Mouse (Mus musculus): ENCODE results near the gene Msx1. TPM values are rescaled to one million over a fixed set of nuclear protein-coding genes. Genes with fewer than 3 reads are reported as not detected.

The Msx1 gene
- total RNA-seq, 2 experiments from 2014 or later: 1.8 TPM

GRCm38 (mm10) chr5:37826706-37827625 is 2.6 kb upstream of the Msx1 start:
- DNase-seq (ENCODE audit: low spot score in 2 of 2): no peak

- no peak for DNase-seq (ENCODE audit: low spot score in 2 of 2)
Measured at GRCm38 (mm10) chr5:37825611-37826445, 1.4 kb upstream of the Msx1 start.

DNA sequence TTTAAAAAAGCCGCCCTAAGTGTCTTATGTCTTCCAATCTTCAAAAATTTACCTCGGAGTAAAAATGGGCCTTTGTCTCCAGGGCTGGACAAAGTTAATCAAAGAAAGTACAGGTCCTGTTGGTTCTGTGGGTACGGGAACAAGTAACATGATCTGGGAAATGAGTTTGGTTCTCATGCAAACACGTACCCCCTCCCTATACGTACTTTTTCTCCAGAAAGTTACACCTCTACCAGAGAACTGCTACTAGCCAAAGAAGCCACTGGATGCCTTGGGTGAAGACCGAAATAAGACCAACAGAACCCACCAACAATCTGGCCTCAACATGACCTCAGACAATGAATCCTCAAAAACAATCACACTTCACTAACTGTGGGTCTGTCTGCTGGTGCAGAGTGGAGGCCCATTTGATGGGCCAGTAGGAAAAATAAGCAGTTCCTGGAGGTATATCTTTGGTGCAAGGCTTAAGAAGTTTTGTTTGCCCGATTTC is 773 bp upstream of the Msx1 start:
- no peak for DNase-seq (ENCODE audit: low spot score in 2 of 2)

DNA sequence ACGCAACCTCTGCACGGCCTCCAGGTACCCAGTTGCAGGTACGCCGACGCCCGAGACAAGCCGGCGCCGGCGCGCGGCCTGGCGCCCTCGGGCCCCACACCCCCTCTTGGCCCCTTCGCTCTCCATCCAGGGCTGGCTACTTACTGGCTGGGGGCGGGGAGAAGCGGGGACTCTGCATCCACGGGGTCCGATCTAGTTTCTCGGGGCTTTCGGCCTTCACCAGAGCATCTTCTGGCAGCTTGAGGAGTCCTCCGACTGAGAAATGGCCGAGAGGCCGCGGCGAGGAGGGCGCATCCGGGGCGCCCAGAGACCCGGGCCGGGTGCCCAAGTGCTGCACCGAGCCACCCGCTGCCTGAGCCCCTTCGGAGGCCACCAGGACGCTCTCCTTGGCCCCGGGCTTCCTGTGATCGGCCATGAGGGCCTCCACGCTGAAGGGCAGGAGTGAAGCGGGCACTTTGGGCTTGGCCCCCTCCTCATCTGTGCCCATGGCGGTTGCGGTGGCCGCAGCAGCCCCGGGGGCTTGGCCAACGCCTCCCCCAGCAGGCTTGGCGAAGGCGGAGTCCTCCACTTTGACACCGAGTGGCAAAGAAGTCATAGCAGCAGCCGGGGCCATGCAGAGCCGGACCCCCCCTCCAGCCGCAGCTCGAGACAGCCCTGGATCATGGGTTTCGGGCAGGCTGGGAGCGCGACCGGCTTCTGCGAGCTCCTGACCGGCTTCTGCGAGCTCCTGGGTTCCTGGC is 492 bp downstream of the Msx1 start:
- no peak for DNase-seq (ENCODE audit: low spot score in 2 of 2)

DNA sequence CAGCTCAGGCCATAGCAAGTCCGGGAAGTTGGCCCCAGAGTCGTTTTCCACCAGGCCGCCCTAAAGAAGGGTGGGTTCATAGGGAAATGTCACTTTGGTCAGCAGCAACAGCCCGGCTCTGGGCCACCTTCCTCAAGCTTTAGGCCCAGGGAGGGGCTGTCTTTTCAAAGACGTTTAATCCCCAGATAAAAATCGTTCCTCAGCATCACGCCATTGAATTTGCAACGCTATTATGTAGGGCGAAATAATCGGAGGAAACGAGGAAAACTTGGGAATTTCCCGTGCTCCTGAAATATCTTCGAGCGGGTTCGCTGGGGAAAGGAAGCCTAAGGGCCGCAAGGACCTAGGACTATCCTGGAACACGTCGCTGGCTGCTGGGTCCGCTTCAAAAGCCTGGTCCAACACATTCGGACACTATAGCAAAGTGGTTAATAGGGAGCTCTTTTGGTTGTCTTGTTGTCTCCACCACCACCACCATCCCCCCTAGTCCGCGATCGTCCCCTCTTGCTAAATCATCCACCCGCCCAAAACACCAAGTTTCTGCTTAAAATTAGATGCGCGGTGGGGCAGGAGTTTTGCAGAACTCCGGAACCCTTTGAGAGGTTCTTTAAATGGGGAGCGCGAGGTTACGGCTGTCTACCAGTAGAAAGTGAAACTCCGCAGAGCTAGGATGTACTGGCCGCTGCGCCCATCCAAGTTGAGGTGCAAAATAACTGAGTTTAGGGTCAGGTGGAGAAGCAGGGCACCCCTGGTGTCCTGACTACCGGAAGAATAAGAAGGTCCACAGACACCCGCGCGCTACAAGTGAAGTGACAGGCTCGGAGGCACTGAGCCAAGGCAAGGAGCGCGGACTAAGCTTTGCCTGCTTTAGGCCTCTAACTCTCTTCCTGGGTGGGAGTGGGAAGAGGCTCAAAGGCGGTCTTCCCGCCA is 1.3 kb downstream of the Msx1 start:
- no peak for DNase-seq (ENCODE audit: low spot score in 2 of 2)

DNA sequence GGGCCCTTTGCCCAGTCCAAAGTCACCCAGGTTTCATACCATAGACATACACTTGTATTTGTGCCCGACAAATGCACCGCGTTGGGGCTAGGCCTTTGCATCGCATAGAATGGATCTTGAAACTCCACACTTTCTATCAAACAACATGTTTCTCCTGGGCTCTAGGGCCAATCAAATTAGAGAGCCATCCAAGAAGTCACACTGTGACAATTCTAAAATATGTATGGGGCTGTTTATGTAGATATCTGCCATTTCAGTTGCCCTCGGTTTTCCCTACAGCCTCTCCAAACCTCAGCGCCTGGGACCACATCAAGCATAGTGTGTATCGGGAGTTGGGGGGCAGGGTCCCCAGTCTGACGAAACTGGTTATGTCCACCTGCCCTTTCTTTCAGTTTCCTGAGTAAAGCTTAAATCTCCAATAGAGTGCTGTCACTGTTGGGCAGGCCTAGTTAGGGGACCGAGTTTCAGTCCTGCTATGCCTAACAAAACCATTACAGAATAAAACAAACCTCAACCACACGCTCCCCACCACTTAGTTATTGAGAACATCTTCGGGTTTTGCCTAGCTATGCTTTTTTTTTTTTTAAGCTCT is 2.2 kb downstream of the Msx1 start:
- no peak for DNase-seq (ENCODE audit: low spot score in 2 of 2)

DNA sequence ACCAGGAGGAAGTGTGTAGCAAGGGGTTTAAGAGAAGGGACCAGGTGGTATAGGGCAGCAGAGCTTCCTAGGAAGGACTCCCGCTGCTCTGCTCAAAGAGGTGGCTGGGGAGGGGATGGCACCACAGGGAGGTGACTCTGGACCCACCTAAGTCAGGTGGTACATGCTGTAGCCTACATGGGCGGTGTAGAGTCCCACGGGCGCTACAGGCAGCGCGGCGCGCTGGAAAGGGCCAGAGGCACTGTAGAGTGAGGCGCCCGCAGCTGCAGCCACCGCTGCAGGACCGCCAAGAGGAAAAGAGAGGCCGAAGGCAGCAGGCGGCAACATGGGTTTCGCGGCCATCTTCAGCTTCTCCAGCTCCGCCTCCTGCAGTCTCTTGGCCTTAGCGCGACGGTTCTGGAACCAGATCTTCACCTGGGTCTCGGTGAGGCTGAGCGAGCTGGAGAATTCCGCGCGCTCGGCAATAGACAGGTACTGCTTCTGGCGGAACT is 3.2 kb downstream of the Msx1 start:
- DNase-seq (ENCODE audit: low spot score in 2 of 2): no peak

DNA sequence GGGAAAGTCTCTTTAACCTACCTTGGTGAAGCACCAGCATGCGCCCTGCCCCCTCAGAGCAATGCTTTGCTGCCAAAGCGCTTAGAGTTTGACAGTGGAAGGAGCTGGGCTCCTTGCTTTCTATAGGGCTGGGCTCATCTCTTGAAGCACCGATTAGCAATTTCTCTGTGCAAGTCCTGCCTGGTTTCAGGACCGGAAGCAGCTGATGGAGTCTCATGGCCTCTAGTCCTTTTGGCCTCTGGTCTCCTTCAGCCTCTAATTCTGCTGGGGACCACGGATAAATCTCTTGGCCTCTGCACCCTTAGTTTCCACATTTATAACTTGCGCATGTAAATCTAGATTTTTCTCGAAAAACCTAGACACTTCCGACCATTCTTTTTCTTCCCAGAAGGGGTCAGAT is 3.7 kb downstream of the Msx1 start:
- no peak for DNase-seq (ENCODE audit: low spot score in 2 of 2)

GRCm38 (mm10) chr5:37819971-37820370 is 4.4 kb downstream of the Msx1 start:
- DNase-seq (ENCODE audit: low spot score in 2 of 2): no peak

DNA sequence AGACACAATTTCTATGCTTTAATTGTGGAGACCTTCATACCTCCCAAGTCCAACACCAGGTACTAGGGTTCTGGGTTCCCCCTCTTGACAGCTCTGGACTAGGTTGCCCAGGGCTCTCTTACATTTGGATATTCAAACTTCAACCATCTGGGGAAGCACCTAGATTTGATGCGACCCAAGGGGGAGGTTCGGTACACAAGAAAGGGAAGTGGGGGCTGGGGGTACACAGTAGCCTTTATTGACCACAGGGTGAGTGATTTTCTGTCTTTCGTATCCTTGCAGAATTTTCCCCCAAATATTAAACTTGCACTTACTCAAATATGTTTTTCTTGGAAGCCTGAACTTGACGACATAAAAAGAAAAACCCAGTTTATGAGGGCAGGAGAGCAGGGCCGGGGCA is 4.8 kb downstream of the Msx1 start:
- no peak for DNase-seq (ENCODE audit: low spot score in 2 of 2)

GRCm38 (mm10) chr5:37818533-37819215 is 5.7 kb downstream of the Msx1 start:
- no peak for DNase-seq (ENCODE audit: low spot score in 2 of 2)

DNA sequence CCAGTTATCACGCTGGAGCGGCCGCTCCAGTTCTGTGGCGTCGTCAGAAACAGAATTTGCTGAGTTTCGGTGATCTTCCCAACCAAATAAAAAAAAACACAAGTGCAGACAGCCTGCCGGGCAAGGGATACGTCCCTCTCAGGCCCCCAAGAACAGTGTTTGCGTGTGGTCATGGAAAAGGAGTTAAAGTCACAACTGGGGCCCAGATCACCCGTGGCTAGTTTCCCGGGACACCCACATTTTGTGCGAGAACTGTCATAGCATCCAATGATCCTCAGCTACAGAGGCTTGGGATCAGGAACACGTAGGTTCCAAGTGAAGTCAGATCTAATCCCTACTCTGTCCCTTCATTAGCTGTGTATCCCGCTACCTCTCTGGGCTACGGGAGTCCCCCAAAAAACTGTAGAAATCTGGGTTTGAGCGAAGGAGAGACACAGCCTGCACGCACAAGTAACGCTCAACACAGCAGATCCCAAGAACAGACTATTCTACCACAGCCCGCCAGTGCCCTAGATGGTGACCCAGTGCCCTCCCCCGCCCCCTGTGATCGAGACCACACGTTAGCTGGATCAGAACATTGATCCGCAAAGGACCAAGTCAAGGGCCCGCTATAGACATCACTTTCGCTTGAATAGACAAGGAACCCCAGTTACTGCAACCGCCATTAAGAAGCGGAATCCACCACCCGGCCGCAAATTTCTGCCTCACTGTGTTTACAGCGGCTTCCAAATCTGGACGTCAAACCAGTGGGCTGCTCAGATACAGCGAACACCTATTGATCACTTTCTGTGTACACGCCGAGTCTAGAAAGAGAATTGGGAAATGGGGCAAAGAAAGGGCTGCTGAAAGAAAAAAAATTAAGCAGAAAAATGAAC is 6.5 kb downstream of the Msx1 start:
- DNase-seq (ENCODE audit: low spot score in 2 of 2): no peak

DNA sequence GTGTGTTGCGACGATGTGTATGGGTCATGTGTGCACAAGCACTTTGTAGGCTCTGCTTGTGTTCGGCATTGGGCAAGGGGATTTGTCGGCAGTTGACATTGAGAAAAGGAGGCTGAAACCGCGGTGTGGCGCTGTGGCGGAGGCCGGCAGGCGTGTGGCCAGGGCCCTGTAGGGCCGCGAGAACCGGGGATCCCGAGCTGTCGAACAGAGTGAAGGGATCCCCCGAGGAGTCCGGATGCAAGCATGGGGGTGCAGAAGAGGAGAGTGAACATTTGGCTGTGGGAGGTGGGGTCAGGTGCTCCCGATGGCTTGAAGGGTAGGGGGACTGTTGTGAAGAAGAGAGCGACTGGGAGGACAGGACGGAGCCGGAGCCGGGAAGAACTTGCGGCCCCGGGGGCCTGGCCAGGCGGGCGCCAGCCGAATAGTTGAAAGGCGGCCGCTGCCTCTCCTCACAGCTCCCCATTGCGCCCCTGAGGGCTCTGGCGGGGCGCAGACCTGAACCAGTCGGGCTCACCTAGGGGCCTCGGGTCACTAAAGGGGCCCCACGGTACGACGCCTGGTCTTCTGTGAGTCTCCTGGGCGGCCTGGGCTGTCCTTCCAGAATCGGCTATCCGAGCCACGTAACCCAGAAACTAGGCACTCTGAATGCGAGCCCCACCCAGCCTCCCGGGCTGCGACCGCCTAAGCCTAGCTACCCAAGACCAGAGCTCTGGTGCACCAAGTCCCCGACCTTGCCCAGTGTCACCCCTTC is 7.3 kb downstream of the Msx1 start:
- no peak for DNase-seq (ENCODE audit: low spot score in 2 of 2)

DNA sequence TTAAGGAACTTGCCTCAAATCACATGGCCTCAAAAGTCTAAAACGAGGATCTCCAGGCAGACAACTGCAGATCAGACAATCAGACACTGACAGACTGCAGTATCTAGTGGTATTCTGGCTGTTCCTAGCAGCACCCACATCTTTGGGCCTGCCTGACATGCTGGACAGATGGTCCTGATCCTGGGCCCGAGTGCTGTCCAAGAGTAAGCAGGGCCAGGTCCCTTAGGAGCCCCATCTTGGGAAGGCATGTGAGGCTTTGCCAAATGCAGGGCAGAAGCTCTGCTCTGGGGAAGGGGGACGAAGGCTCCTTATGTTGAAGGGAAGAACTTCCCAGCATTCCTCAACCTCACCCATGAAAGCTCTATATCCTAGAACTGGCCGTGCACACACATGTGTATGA is 8.5 kb downstream of the Msx1 start:
- DNase-seq (ENCODE audit: low spot score in 2 of 2): no peak

DNA sequence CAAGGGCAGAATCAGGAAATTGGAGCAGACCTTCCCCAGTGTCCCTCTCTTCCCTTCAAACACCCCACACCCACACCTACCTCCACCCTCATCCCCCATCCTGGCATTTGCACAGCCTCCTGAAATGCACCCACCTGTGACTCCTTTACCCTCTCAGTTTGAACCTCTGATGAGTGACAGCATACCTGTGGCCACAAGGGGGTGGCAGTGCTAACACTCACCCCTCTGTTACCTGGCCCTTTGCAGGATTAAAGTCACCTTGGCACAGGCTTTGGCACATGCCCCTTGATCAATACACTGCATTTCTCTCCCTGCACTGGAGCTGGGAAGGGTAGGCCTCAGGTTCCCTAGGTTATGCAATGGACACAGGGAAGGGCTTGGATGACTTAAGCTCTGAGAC is 10.2 kb downstream of the Msx1 start:
- no peak for DNase-seq (ENCODE audit: low spot score in 2 of 2)

GRCm38 (mm10) chr5:37805291-37805690 is 19.1 kb downstream of the Msx1 start:
- DNase-seq (ENCODE audit: low spot score in 2 of 2): no peak

DNA sequence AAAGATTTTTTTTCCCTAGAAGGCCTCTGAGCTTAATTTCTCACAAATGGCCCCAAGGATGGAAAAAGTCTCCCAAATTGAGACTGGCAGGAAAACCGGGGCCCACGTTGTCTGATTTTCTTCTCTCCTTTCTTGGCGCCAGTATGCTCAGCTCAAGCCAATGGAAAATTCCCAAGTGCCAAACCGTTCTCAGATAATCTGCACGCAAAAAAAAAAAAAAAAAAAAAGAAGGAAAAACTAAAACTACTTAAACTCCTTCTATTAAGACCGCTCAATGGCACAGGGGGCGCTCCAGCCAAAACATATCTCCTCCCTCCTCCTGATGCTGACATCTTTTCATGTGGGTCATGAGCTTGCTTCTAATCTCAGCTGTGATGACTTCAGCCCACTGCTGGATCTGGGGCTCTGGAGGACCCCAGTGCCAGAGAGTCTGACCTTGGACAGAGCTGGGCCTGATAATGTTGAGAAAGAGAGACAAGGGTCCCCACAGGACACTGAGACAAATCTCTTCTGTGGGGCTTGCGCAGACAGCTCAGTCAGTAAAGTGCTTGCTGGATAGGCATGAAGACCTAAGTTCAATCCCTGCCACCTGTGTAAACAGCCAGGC is 19.8 kb downstream of the Msx1 start:
- no peak for DNase-seq (ENCODE audit: low spot score in 2 of 2)

All from adrenal gland, postnatal 4 days (tissue).